19 mouse cellular contexts compared by ENCODE assay signal in the genomic region with DNA sequence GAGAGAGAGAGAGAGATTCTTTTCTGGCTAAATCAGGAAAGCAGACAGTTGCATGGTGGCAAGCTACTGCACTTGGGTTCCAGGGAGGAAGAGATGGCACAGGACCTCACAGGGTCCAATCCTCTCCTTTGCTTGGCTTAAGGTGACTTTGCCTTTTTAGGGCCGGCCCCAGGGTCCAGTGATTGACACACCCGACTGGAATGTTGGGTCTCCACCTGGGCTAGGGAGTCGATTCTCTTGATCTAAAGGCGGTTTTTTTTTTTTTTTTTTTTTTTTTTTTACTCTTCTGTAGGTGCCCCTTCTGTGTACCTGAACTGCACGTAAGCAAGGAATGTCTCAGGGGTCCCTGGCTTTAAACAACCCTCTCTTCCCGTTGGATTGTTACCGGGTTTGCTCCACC.
"Had no signal": no experiment of that assay in that cellular context is flagged by ENCODE, and none has a peak within 500 bp of the region (broad histone marks: within the 10 kb centered on the region; RNA-seq: fewer than 3 reads in every experiment).

No protein-coding gene starts in this region.

- H3K4me2 ChIP-seq: intestine, embryonic 15.5 days; liver, embryonic 11.5 days; lung, embryonic 15.5 days; midbrain, embryonic 13.5 days; neural tube, embryonic 13.5 days had no signal

- H3K27me3 ChIP-seq: intestine, embryonic 15.5 days; lung, embryonic 15.5 days; midbrain, embryonic 13.5 days; neural tube, embryonic 13.5 days had no signal

- H3K27ac ChIP-seq: intestine, embryonic 15.5 days; kidney, postnatal 0 days; left cerebral cortex, adult 2 months; liver, embryonic 14.5 days; lung, embryonic 15.5 days; midbrain, embryonic 13.5 days; neural tube, embryonic 13.5 days had no signal

- H3K4me3 ChIP-seq: intestine, embryonic 15.5 days; left cerebral cortex, adult 2 months; lung, embryonic 15.5 days; midbrain, embryonic 13.5 days; myocyte; neural tube, embryonic 13.5 days had no signal

- H3K9me3 ChIP-seq: intestine, embryonic 15.5 days; lung, embryonic 15.5 days; midbrain, embryonic 13.5 days; neural tube, embryonic 13.5 days had no signal

- DNase-seq: kidney, adult 2 months; kidney, postnatal 36 days; layer of hippocampus, postnatal 36 days; liver, postnatal 0 days; lung, postnatal 10 days; lung, postnatal 4 days; retina, postnatal 1 day; thymus, adult 18-20 months; thymus, postnatal 36 days had no signal

- H3K9ac ChIP-seq: intestine, embryonic 15.5 days; liver, embryonic 14.5 days; liver, postnatal 0 days; lung, embryonic 15.5 days; midbrain, embryonic 13.5 days; neural tube, embryonic 13.5 days had no signal

- ATAC-seq: intestine, embryonic 15.5 days; liver, postnatal 0 days; midbrain, embryonic 13.5 days; midbrain, embryonic 16.5 days had no signal

- H3K36me3 ChIP-seq: intestine, embryonic 15.5 days; lung, embryonic 15.5 days; midbrain, embryonic 13.5 days; neural tube, embryonic 13.5 days had no signal
